Mouse (Mus musculus) heart, adult 2 months (tissue): Measurements from ENCODE around the gene Hoxa4. TPM values are rescaled to one million over a fixed set of nuclear protein-coding genes. Genes with fewer than 3 reads are reported as not detected.

Experiments
- DNase-seq, 2 experiments: peaks; one replicate each; pipeline ENCODE4 v3.0.0; 2021
- H3K27ac ChIP-seq: fragments of 200-600 bp; 2 replicates; pipeline ENCODE4 v1.8.1; 2022
- H3K27me3 ChIP-seq: fragments of 200-500 bp; 2 replicates; pipeline ENCODE4 v1.6.1; 2012; ENCODE audit warnings: mild to moderate bottlenecking, low read length, inconsistent platforms, mixed read lengths; ENCODE audit not compliant: control insufficient read depth, insufficient read depth
- H3K36me3 ChIP-seq: fragments of 200-500 bp; 2 replicates; pipeline ENCODE4 v1.6.1; 2012; ENCODE audit warnings: low read length, inconsistent platforms; ENCODE audit not compliant: control insufficient read depth, insufficient read depth
- H3K4me1 ChIP-seq: fragments of 200-500 bp; 2 replicates; pipeline ENCODE4 v1.6.1; 2011; ENCODE audit warnings: low read length; ENCODE audit not compliant: control insufficient read depth, insufficient read depth
- H3K4me3 ChIP-seq: fragments of 200-600 bp; 2 replicates; pipeline ENCODE4 v1.8.1; 2022
- H3K79me2 ChIP-seq: fragments of 200-500 bp; replicated peaks from 2 replicates; pipeline ENCODE4 v1.6.1; 2012; ENCODE audit warnings: mild to moderate bottlenecking, inconsistent platforms, low read length, moderate library complexity, mixed read lengths; ENCODE audit not compliant: control insufficient read depth, insufficient read depth
- H3K9ac ChIP-seq: fragments of 200-500 bp; 2 replicates; pipeline ENCODE4 v1.6.1; 2012; ENCODE audit warnings: low read depth, mild to moderate bottlenecking, control low read depth, inconsistent platforms, low read length, mixed read lengths
- CTCF ChIP-seq: fragments of 200-600 bp; IDR thresholded peaks from 2 replicates; pipeline ENCODE4 v1.8.1; 2022; ENCODE audit warnings: antibody characterized with exemption, mild to moderate bottlenecking, moderate library complexity
- EP300 ChIP-seq: fragments of 200-500 bp; IDR thresholded peaks from 2 replicates; pipeline ENCODE4 v1.6.1; 2011; ENCODE audit warnings: low read depth, low read length, control low read depth; ENCODE audit not compliant: insufficient read depth
- POLR2A ChIP-seq: fragments of 200-500 bp; IDR thresholded peaks from 2 replicates; pipeline ENCODE4 v1.6.1; 2011; ENCODE audit warnings: mild to moderate bottlenecking, low read depth, low read length, control low read depth; ENCODE audit not compliant: insufficient read depth
- WGBS: fragments of 180-500 bp; shearing (Covaris S2); methylation state at CpG from one replicate; pipeline ENCODE4 v1.1.7; 2018; 5-methylcytosine and 5-hydroxymethylcytosine counted together
- intact Hi-C: fragments of 180-260 bp; cut with DNase I; formaldehyde crosslinking; loops from one replicate; pipeline ENCODE4 v1.15.1; 2025
- polyA plus RNA-seq: library from polyadenylated mRNA; depleted of rRNA; stranded (reverse); fragments of >200 nt; gene quantifications from 2 replicates; pipeline ENCODE4 v1.2.3, GENCODE M21; 2012
- total RNA-seq, 2 experiments: library from RNA; stranded (reverse); gene quantifications; 2 replicates each; pipeline ENCODE4 v1.2.3; 2021

Hoxa4 gene
- total and polyA plus RNA-seq, 3 experiments, result 0.14 to 0.84 (median 0.34) TPM

DNA sequence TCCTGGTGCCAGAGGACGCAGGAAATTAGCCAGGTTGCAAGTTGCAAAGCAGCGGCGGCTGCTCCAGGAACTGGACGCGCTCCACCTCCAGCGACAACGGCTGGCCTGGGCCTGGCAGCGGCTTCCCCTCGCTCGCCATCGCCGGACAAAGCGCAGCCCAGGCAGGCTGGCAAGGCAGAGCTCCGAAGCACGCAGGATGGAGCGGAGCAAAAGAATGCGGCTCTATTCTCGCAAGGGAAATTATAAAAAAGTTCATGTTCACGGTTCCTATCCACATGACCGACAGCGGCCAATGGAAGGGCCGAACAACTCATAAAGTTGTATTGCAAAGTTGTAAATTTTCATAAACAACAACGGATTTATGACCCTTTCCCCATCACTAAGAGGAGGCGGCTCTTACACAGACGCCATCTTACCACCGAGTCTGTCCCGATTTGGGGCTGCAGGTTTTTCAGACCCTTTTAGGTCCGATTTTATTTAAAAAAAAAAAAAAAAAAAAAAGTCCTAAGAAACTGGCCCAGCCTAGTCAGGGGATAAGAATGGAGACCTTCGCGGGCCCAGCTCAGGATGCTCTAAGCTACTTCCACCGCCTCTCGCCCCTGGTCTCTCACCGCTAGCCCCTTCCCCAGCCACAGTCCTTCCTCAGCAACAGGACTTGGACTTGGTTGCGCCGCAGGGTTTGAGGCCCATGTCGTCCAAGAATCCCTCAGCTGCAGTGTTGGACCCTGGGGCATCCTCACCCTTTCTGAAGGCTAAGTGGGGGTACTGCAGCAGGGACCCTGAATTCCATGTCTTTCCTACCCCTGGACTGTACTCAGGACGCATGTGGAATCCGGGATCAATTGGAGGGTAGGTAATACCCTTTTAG, 21.8 kb upstream of the Hoxa4 start, which contains the start of the genes Hoxa3 and Gm28308:
Gene Hoxa3, minus strand, starts transcription at position 218 of the 868 bp plus-strand sequence.
Gene Gm28308, minus strand, starts transcription at position 221 of the 868 bp plus-strand sequence.
- Histone ChIP-seq H3K27ac (0 out of 2 replicates have a peak within 1 kb of the TSS, but pooled peaks have one; percentile 20), H3K4me1 (no peaks in the 10 kb centered on the region; the same call in 1 of the 2 replicates), H3K9ac (peak within 1 kb of the TSS; percentile 41; the same call in 1 of the 2 replicates), H3K4me3 (peak within 1 kb of the TSS; percentile 43), H3K36me3 (no peaks in the 10 kb centered on the region), H3K27me3 (peaks cover 53% of the 10 kb centered on the region), H3K79me2 (no peaks in the 10 kb centered on the region)
- TF ChIP-seq POLR2A (no peak), CTCF (no peak), EP300 (no peak)
- 6% methylated on average over 38 of the region's 38 CpGs for WGBS
- DNase-seq, result peak; percentile 21 to 48
- intact Hi-C loops, result loop anchor here (5.0 kb wide), 1 partner anchor 1031 kb away; no protein-coding TSS in a partner anchor

DNA sequence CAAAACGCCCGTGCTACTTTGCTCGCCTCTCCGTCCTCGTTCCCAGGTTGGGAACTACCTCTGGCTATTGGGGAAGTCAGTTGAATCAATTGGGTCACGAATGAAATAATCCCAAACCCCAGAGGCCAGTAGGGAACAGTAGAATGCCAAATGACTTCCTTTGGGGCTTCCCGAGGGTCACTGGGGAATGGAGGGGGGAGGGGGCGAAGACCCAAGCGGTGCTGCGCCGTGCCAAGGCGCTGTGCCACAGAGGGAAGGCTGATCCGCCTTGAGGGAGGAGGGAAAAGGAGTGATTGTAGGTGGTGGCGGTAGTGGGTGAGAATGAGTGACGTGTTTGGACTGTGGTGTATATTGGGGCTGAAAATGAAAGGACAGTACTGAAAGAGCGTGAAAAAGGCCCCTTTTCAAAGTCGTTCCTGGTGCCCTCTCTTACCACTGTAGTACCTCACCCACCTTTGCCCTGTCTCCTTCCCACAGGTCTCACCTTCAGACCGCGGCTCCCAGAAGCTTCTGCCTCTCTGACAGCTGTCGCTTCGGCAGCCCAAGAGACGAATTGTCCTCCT, 21.1 kb upstream of the Hoxa4 start:
- Histone ChIP-seq H3K27ac (no peak overlapping the region), H3K27me3 (peaks cover 53% of the 10 kb centered on the region), H3K36me3 (no peaks in the 10 kb centered on the region), H3K4me3 (peak overlapping the region; percentile 43), H3K4me1 (no peaks in the 10 kb centered on the region; the same call in 1 of the 2 replicates), H3K9ac (peak overlapping the region; percentile 41; the same call in 1 of the 2 replicates), H3K79me2 (no peaks in the 10 kb centered on the region)
- 3% methylated on average over 22 of the region's 22 CpGs for WGBS
- TF ChIP-seq POLR2A (no peak), EP300 (no peak), CTCF (no peak)
- DNase-seq, result peak; percentile 11 to 63
- intact Hi-C loops, result loop anchor here (5.0 kb wide), 1 partner anchor 1030 kb away; no protein-coding TSS in a partner anchor

DNA sequence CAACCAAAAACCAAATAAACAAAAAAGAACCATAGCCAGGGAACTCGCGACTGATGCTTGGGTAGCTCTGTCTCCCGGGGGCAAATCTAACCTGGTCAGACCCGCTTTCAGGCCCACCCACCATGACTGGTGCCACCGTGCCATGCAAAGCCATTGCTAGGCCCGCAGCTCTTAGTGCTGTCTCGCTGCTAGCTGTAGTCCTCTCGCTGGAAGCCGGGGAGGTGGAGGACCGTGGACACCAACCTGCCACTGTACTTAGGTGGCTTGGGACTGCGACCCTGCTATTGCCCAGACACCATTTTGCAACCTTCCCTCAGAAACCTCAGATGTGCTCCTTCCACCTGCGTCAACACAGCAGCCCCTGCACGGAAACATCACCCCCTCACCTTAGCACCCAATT, 20.4 kb upstream of the Hoxa4 start:
- Histone ChIP-seq H3K4me3 (no peak overlapping the region), H3K36me3 (no peaks in the 10 kb centered on the region), H3K27ac (no peak overlapping the region), H3K9ac (no peak overlapping the region), H3K79me2 (no peaks in the 10 kb centered on the region), H3K4me1 (no peaks in the 10 kb centered on the region; the same call in 1 of the 2 replicates), H3K27me3 (peaks cover 48% of the 10 kb centered on the region)
- intact Hi-C loops, result loop anchor here (1.0 to 5.0 kb wide), 2 partner anchors 9 to 1030 kb away; partner anchors contain the start of gene Hoxa7
- WGBS, result 9% methylated on average over 13 of the region's 13 CpGs
- TF ChIP-seq EP300 (no peak), POLR2A (no peak), CTCF (no peak)
- no peak for DNase-seq

DNA sequence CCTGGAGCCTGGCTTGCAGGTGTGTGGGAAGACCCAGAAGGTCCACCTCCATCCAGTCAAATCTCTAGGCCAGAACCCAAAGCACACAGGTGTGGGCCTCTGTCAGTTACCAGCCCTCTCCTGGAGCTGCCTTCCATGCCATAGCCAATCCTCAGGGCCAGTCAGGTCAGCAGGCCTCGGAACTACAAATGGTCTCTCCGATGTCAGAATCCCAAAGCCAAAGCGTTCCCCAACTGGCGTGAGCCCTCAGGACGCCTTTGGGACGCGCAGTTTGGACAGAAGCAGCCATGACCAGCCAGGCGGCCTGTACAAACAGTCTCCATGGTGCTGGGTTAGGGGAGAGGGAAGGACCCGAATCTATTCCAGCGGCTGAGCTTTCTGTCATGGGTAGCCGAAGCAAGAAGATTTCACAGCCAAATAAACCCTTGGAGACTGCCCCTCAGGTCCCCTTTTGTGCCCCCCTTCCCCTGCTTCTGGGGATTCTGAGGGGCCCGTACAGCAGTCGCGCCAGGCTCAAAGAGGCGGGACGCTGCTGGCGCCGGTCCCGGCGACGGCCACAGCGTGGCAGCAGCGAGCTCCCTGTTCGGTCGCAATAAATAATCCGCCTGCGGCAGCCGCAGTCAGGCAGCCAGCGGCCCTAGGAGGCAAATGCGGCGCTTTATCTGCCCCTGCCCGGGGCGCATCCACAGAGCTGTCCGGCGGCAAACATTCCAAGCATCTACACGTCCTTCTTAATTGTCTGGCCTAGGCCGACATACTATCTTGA, 19.8 kb upstream of the Hoxa4 start:
- DNase-seq, result peak; percentile 76 to 88
- H3K27me3 ChIP-seq, result peaks cover 44% of the 10 kb centered on the region
- H3K27ac ChIP-seq, result no peak overlapping the region
- no peaks in the 10 kb centered on the region; the same call in 1 of the 2 replicates for H3K4me1 ChIP-seq
- TF ChIP-seq POLR2A, result no peak
- TF ChIP-seq EP300, result no peak
- no peak; the same call in 1 of the 2 replicates for TF ChIP-seq CTCF
- intact Hi-C loops, result loop anchor here (1.0 to 5.0 kb wide), 2 partner anchors 10 to 1029 kb away; partner anchors contain the start of gene Hoxa7
- H3K36me3 ChIP-seq, result no peaks in the 10 kb centered on the region
- H3K9ac ChIP-seq, result no peak overlapping the region
- WGBS, result 3% methylated on average over 37 of the region's 37 CpGs
- no peaks in the 10 kb centered on the region for H3K79me2 ChIP-seq
- no peak overlapping the region for H3K4me3 ChIP-seq

DNA sequence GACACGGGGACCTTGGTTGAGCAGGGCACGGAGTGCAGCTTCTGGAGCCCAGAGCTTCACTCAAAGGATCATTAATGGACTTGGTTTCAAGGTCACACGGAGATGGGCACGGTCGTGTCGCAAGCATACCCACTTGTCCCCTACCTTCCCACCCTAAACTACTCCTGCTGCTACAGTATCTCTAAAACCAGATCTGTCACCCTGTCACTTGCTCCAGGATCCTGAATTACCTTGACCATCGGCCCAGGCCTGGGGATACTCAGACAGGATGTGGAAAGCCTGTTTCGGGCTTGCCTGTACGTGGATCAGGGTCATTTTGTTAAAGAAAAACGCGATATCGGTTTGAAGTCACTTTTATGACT, 18.1 kb upstream of the Hoxa4 start:
- H3K36me3 ChIP-seq, result no peaks in the 10 kb centered on the region
- no peak for DNase-seq
- H3K4me3 ChIP-seq, result no peak overlapping the region
- no peak overlapping the region for H3K9ac ChIP-seq
- no peak overlapping the region for H3K27ac ChIP-seq
- peaks cover 40% of the 10 kb centered on the region for H3K27me3 ChIP-seq
- TF ChIP-seq CTCF (no peak), POLR2A (no peak), EP300 (no peak)
- no peaks in the 10 kb centered on the region; the same call in 1 of the 2 replicates for H3K4me1 ChIP-seq
- WGBS, result 22% methylated on average over 12 of the region's 12 CpGs
- intact Hi-C loops, result loop anchor here (5.0 kb wide), 1 partner anchor 1027 kb away; no protein-coding TSS in a partner anchor
- no peaks in the 10 kb centered on the region for H3K79me2 ChIP-seq
